Mouse (Mus musculus): ENCODE results near the gene Cox7b2. TPM values are rescaled to one million over a fixed set of nuclear protein-coding genes. Genes with fewer than 3 reads are reported as not detected.

Gene Cox7b2
- polyA plus RNA-seq, 1 experiment from 2014 or later, result not detected

Other genes starting within 250 kb of the Cox7b2 start
- gene Gabrb1, start 109.9 kb upstream of the Cox7b2 start, polyA plus RNA-seq (2015; fragmentation: Nextera tagmentation; extraction: Ambion mirVana), result 0.05 TPM in 2 replicates
- 0.20 and 0.23 TPM in 2 replicates for gene Gabra4, start 110.1 kb upstream of the Cox7b2 start, polyA plus RNA-seq (2015; fragmentation: Nextera tagmentation; extraction: Ambion mirVana)